Mouse (Mus musculus) left cerebral cortex, adult 9 months (tissue): ENCODE measurements around the gene Elf2.
"Not testable (repeated sequence)": the region's sequence is repeated elsewhere in the genome, so short reads cannot be mapped to it uniquely, and the experiment has no call there.

Experiments
- DNase-seq, 2 experiments: peaks; one replicate each; pipeline ENCODE4 v3.0.0; 2022; ENCODE audit warnings: low spot score in 2 of 2

Gene Elf2

GRCm38 (mm10) chr3:51233918-51234751, 106.3 kb downstream of the Elf2 start:
- peak; percentile 33 to 84 for DNase-seq

GRCm38 (mm10) chr3:51233474-51233873, 107.0 kb downstream of the Elf2 start:
- DNase-seq: no peak

GRCm38 (mm10) chr3:51232205-51232910, 108.1 kb downstream of the Elf2 start:
- no peak for DNase-seq

- no peak for DNase-seq
Measured at GRCm38 (mm10) chr3:51231499-51231898, 109.0 kb downstream of the Elf2 start.

GRCm38 (mm10) chr3:51230886-51231285, 109.6 kb downstream of the Elf2 start:
- DNase-seq: no peak

GRCm38 (mm10) chr3:51230146-51230835, 110.2 kb downstream of the Elf2 start:
- DNase-seq: no peak

- no peak for DNase-seq
Measured at GRCm38 (mm10) chr3:51229226-51229625, 111.2 kb downstream of the Elf2 start.

- peak; percentile 45 to 68 for DNase-seq
Measured at GRCm38 (mm10) chr3:51228821-51229205, 111.7 kb downstream of the Elf2 start.

- DNase-seq: peak in 1 of 2 experiments; percentile 53
Measured at GRCm38 (mm10) chr3:51228038-51228820, 112.2 kb downstream of the Elf2 start.

GRCm38 (mm10) chr3:51226601-51227000, 113.9 kb downstream of the Elf2 start:
- no peak for DNase-seq

GRCm38 (mm10) chr3:51225979-51226378, 114.5 kb downstream of the Elf2 start:
- DNase-seq: no peak

GRCm38 (mm10) chr3:51225226-51225750, 115.2 kb downstream of the Elf2 start:
- DNase-seq: no peak

- peak; percentile 67 to 87 for DNase-seq
Measured at GRCm38 (mm10) chr3:51224363-51225225, 115.9 kb downstream of the Elf2 start, which contains the start of gene Noct. TSS of gene Noct (plus strand) at chr3:51224447.

- DNase-seq: no peak
Measured at GRCm38 (mm10) chr3:51223556-51223955, 116.9 kb downstream of the Elf2 start.

GRCm38 (mm10) chr3:51222834-51223460, 117.5 kb downstream of the Elf2 start:
- no peak for DNase-seq

- DNase-seq: no peak
Measured at GRCm38 (mm10) chr3:51222302-51222701, 118.2 kb downstream of the Elf2 start.

GRCm38 (mm10) chr3:51221847-51222246, 118.6 kb downstream of the Elf2 start:
- DNase-seq: no peak

- no peak for DNase-seq
Measured at GRCm38 (mm10) chr3:51220846-51221245, 119.6 kb downstream of the Elf2 start.

- DNase-seq: no peak
Measured at GRCm38 (mm10) chr3:51219213-51219612, 121.2 kb downstream of the Elf2 start.

GRCm38 (mm10) chr3:51218385-51218784, 122.1 kb downstream of the Elf2 start:
- not testable (repeated sequence) for DNase-seq
